Mouse (Mus musculus): Measurements from ENCODE around the gene Gcnt7.

Gene Gcnt7

DNA sequence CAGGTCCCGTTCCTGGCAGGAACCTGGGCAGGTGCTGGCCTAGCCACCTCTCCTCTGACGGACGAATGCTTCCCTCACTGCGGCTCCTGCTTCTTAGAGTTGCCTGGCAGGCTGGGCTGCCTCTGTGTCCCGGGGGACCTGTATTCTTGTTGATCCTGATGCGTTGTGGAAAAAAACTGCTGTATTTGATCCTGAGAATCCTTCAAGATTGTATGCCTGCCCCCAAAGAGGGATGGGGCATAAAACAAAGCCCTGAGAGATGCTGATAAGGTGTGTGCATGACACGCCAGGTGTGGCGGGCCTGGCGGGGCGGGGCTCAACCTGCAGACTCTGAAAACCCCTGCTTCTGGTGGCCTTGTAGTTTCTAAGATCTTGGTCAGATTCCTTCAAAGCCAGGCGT is at the start of gene Gcnt7:
Gene Gcnt7, minus strand, starts transcription at position 101 of the 400 bp plus-strand sequence.
- in situ Hi-C loops (cut with MseI, MboI), result no loop called here

DNA sequence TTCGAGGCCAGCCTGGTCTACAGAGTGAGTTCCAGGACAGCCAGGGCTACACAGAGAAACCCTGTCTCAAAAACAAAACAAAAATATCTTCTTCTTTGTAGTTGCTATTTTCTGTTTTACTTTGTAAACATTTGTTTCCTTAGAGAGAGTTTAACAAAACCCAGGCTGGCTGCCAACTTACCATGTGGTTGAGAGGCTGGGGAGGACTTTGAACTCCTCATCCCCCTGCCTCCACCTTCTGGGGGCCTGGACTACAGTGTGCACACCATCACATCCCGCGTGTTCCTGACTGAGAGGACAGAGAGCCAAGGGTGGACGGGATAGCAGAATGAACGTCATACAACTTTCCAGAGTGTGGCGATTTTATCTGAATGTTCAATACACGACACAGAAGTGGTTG is 47.7 kb upstream of the Gcnt7 start:
- in situ Hi-C loops (cut with MseI, MboI), result no loop called here

DNA sequence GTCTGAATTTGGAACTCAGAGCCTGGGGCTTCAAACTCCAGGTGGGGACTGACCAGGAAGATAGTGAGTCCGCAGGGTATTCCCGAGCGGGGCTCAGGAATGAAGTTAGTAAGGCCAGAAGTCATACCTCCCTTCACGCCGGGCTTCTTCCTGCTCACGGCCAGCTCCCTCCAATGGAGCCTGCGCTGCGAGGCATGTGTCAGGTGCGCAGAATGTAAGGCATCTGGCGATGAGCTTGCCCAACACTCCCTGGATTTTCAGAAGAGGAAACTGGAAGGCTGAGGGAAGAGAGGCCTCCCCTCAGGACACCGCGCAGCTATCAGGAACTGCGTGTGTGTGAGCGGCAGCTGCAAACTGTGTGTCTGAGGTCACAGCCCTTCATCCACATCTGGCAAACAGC is 43.8 kb upstream of the Gcnt7 start:
- in situ Hi-C loops (cut with MseI, MboI), result no loop called here

DNA sequence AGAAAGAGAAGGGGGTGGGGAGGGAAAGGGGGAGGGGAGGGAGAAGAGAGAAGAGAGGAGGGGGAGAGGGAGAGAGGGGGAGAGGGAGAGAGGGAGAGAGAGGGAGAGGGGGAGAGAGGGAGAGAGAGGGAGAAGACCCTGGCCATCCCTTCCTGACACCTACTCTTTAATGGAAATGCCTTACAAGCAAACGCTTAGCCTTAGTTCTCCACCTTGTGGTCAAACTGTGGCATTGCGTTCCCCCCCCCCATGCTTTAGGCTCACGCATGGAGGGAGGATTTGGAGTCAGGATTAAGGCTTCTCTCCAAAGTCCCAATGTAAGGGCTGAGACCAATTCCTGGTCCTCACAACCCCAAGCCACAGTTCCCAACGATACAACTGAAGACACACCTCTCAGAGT is 42.9 kb upstream of the Gcnt7 start:
- in situ Hi-C loops (cut with MseI, MboI), result no loop called here

DNA sequence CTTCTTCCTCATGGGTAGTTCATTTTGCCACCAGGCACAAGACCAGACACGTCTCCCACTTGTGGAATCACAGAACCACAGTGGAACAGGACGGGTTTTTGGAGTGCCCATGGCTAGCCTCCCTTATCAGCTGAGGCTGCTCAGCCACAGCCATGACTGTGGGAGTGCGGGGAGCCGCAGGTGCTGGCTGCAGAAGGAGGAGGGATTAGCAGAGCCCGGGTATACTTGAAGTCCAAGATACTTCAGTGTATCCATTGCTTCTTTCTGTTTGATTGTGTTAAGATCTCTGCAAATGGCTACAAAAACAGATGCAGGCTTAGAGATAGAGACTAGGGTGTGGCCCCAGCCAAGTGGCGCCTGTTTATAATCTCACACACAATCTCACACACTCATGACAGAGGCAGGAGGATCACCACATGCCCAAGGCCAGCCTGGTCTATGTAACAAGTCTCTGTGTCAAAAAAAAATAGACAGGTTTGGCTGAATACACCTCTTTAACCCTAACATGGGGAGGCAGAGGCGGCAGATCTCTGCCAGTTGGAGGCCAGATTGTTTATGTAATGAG is 42.4 kb upstream of the Gcnt7 start:
- in situ Hi-C loops (cut with MseI, MboI), result no loop called here

DNA sequence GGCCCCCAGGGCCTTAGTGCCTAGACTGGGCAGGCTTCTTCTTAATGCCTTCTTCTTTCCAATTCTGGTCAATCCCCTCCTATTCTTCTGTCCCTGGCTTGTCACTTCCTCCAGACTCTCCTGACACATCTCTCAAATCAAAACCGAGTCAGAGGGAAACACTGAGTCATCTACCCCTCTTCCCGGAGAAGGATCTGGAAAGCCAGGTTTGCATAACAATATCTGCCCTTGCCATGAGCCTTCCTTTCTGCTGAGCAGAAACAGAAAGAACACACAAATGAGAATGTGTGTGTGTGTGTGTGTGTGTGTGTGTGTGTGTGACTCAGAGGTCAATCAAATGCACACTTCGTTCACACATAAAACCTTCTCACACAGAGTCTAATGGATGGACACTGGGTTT is 40.4 kb upstream of the Gcnt7 start:
- in situ Hi-C loops (cut with MseI, MboI), result no loop called here

DNA sequence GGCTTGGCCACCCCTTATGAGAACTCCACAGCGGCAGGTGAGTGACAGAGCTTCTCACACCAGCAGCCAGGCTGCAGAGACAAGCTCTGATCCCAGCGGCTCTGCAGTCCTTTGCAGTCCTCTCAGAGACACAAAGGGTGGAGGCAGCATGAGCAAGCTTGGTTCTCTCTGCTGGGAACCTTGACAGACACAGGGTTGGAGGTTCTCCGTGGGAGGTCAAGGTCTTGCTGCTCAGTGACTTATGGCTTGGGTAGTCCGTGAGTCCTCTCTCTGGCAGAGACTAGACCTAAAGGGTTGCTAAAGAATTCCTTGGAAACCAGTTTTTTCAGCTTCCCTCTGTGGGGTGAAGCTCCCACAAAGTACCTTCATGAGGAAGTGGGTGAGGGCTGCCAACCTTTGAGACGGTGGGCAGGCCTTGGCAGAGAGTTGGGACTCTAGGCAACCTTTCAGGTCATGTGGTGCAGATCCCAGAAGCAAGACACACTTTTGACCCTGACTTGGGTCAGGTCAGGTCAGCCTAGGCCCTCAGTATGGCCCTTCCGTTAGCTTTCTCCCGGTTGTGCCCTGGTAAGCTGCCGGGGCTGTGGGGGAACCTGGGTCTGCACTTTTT is 38.4 kb upstream of the Gcnt7 start:
- in situ Hi-C loops (cut with MseI, MboI), result no loop called here

DNA sequence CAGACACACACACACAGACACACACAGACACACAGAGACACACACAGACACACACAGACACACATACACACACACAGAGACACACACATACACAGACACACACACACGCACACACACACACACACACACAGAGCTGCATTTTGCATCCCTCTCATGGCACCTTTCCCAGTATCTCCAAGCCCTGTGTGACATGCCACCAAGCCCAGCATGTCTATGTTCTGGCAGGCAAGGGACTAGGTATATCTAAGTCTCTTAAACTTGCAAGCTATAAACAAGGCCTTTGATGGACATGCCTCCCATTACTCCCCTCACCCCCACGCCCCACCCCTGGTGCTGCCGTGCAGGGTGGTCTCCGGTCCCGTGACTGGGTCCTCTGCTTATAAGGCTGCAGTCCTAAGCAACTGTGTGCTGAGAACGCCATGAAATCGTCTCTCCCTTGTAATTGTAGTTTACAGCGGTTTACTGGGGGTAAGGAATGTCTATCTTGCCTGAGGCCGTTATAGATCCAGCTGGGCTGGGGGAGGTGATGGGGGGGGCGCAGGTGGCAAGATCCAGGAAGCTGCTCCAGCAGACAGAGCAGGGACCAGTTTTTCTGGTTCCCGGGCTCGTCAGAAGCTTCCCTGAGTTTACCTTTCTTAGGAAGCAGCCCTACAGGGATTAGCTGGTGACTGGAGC is 26.4 kb upstream of the Gcnt7 start:
- in situ Hi-C loops (cut with MseI, MboI), result no loop called here

DNA sequence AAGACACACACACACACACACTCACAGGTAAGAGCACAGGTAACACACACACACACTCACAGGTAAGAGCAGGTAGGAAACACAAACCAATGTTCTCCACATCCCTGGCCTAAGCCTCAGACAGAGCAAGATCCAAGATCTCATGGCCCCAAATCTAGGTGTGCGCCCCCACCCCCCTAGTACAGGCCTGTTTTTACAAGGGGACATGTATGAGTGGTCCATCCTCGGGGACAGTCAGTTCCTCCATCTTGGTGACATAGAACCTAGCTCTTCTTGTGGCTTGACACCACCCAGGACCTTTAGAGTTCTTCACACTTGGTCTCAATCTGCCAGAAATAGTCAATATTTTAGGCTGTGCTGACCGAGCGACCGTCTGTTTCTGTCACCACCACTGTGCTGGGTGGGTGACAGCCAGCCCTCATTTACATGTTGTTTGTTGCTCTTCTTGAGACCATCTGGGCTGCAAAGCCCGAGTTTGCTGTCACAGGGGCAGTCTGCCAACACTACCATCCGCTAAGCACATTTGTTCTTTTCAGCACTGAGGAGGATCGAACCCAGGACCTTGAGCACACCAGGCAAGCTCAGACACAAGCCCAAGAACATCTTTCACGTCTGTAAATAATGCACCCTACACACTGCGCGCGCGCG is 25.5 kb upstream of the Gcnt7 start:
- in situ Hi-C loops (cut with MseI, MboI), result no loop called here

DNA sequence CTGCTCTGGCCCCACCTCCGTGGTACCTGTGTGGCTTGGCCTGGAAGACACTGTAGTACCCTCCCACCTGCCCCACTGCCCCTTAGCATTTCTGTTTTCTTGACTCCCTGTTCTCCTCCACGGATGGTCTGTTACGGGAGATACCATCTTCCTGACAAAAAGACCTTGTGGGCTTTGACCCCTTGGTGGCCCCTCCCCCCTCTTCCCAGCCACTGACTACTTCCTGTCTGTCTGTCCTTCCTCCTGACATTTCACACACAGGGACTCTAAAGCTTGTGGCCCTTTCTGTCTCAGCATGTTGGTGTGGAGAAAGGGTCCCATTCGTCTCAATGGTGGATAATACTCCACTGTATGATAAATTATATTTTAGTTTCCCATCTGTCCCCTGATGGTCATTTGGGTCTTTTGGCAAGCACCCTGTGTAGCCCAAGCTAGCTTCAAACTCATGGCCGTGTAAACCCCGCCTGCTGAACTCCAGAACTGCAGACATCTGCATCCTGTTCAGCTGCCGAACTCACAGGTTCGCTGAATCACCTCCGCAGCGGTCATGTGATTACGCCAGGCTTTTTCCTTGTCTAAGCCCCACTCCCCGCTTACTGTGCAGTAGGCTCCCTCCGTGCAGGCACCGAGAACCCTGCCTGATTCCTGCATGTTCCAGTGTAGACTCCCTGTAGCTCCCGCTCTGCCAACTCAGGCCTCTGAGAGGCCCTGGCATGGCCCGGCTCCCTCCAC is 23.4 kb upstream of the Gcnt7 start:
- in situ Hi-C loops (cut with MseI, MboI), result no loop called here

DNA sequence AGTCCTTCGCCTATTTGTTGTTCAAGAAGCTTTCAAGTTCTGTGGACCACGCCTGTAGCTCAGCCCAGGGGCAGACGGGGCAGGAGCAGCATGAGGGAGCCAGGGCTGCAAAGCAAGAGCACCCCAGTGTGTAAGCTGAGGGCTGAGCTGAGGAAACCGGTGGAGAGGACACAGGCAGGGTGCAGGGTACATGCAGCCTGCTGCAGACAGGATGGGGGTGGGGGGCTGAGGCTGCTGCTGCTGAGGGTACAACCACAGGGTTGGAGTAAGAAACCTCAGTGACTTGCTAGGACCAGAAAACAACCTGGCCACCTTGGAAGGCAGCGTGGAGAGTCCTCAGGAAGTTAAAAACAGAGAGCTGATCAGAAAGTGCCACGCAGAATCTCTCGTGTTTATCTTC is 21.9 kb upstream of the Gcnt7 start:
- in situ Hi-C loops (cut with MseI, MboI), result no loop called here

DNA sequence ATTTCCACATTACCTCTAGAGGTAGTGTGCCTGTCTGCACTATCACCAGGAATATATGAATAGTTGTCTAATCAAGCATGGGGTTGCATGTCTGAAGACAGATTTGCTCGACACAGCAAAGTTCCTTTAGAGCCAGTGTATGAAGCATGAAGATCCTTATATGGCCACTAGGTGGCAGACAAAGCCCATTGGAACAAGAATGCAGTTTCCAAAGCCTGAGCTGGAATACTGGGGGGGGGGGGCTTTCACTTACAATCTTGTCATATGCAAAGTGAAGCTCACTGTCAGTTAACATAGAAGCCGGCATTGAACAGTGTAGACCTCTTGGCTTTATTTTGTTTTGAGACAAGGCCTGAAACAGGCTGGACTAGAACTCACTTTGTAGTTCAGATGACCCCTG is 19.5 kb upstream of the Gcnt7 start:
- in situ Hi-C loops (cut with MseI, MboI), result loop anchor here (5.0 to 10.0 kb wide), 3 partner anchors 64 to 299 kb away; no protein-coding TSS in a partner anchor

DNA sequence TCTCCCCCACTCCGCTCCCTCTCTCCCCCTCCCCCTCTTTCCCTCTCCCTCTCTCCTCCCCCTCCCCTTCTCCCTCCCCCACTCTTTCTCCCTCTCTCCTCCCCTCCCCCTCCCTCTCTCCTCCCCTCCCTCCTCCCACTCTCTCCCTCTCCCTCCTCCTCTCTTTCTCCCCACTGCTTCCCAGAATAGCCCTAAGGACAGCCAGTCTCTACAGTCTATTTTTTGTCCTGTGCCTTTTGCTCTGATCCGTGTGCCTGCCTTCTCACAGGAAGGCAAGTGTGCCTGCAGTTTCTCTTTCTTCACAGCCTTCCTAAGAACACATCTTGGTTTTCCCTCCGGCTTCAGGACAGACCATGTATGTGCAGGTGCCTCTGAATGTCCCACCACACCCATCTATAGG is 19.0 kb upstream of the Gcnt7 start:
- in situ Hi-C loops (cut with MseI, MboI), result loop anchor here (5.0 to 10.0 kb wide), 3 partner anchors 65 to 300 kb away; no protein-coding TSS in a partner anchor

DNA sequence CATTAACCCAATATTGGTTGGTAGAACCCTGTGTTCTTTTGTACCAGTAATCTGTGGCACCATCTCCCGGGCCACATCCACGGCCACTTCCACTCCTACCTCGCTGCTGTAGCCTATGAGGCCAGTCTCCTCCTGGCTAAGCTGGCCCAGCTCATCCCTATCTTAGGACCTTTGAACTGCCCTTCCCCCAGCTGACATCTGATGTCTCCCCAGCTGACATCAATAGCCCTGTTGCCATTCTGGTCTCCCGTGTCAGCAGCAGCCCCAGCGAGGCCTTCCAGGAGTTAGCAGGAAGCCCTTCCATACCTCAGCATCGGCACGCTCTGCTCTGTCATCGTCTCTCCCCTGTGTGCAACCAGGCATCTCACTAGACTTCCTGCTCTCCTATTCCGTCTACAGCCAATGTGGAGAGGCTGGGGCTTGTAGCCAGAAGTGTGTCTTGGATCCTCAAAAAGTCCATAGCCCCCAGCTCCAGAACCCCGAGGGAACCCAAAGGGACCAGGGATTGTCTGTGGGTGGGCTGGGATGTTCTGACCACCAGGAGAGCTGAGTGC is 18.4 kb upstream of the Gcnt7 start:
- in situ Hi-C loops (cut with MseI, MboI), result loop anchor here (5.0 to 10.0 kb wide), 3 partner anchors 66 to 301 kb away; no protein-coding TSS in a partner anchor

DNA sequence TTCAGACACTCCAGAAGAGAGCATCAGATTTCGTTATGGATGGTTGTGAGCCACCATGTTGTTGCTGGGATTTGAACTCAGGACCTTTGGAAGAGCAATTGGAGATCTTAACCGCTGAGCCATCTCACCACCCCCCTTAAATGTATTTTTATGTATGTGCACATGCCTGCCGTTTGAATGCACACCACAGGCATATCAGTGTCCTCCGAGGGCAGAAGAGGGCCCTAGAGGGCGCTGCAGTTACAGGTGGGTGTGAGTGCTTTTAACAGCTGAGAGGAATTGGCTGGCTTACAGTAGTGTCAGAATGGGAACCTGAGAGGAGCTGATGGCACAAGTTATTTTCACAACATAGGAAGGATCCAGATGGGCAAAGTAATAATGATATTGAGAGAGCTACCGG is 16.6 kb upstream of the Gcnt7 start:
- in situ Hi-C loops (cut with MseI, MboI), result loop anchor here (5.0 to 10.0 kb wide), 3 partner anchors 67 to 302 kb away; no protein-coding TSS in a partner anchor

DNA sequence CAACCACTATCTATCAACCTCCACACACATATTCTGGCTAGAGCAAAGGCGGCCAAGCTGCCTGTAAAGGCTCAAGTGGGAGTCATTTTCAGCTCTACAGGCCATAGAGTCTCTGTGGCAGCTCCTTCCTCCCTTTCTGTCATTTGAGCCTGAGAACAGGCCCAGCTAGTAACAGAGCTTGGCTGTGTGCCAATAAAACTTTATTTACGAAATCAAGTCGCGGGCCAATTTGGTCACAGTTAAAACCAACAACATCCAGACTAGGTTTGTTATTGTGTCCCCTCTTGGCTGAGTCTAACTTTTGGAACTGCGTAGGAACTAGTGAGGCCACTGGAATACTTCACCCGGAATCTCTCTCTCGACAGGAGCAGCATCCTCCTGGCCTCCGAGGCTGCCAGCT is 15.2 kb upstream of the Gcnt7 start:
- in situ Hi-C loops (cut with MseI, MboI), result loop anchor here in 1 of 2 experiments (10.0 kb wide), 1 partner anchor 301 kb away; no protein-coding TSS in a partner anchor

DNA sequence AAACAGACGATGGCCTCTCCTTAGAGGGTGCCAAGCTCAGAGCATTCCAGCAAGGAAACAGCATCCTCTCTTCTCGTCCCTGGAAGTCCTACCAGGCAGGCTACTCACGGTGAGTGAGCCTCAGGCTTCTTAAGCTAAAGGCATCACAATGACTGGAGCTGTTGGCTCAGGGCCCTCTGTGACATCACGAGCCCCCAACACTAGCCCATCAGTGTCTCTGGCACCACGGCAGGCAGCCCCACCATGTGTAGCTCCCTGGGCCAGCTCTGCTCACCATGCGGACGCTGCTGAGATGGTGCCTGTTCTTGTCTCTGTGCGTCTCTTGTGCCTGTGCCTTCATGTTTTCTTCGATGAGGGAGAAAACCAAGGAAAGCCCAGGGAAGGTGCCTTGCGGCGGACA is 13.9 kb upstream of the Gcnt7 start, which contains the start of gene Fam209:
Gene Fam209, plus strand, starts transcription at position 203 of the 400 bp plus-strand sequence.
- in situ Hi-C loops (cut with MseI, MboI), result loop anchor here in 1 of 2 experiments (10.0 kb wide), 1 partner anchor 302 kb away; no protein-coding TSS in a partner anchor

DNA sequence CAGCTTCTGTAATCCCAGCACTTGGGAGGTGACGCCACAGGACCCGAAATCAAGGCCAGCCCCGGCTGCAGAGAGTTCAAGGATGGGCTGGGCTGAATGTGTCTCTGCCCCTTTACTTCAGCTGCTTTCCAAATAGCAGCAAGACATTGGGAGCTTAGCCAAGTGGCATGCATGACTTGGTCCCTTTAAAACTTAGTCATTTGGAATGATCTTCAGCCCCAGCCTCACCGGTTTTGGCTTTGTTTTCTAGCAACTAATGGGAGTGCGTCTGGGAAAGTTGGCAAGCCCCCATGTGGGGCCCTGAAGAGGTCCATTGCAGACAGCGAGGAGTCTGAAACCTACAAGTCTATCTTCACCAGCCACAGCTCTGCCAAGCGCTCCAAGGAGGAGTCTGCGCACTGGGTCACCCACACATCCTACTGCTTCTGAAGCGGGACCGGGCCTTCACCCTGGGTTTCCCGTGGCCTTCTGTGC is 10.0 kb upstream of the Gcnt7 start:
- in situ Hi-C loops (cut with MseI, MboI), result no loop called here

DNA sequence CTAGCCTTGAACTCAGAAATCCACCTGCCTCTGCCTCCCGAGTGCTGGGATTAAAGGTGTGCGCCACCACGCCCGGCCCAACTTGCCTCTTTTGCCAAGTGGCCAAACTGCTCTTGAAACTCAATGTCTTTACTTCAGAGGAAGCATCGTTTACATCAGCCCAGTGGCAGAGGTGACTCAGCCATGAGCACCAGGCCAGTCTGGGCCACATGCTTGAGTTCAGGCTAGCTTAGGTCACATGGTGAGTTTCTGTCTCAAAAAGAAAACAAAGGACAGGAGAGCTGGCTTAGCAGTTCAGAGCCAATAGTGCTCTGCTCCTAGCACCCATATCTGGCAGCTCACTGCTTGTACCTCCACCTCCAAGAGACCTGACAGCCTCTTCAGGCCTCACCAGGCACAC is 8.8 kb upstream of the Gcnt7 start:
- in situ Hi-C loops (cut with MseI, MboI), result no loop called here

DNA sequence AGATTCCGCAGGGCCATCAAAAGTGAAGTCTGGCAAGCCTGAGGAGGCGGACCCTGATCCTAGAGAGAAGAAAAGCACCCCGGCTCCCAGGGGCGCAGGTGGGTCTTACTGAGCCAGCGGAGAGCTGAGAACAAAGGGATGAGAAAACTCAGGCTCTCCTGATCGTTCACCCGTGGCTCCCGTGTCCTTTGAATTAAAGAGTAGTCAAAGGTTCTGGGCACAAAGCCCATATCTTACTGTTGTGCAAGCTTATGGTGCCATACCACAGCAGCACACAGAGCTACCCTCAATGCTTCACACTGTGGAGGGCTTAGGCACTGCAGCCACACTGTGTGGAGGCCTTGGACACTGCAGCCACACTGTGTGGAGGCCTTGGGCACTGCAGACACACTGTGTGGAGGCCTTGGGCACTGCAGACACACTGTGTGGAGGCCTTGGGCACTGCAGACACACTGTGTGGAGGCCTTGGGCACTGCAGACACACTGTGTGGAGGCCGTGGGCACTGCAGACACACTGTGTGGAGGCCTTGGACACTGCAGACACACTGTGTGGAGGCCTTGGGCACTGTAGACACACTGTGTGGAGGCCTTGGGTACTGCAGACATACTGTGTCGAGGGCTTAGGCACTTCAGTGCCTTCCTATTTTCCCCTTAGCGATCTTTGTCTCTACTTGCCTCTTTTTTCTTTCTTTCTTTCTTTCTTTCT is 8.2 kb upstream of the Gcnt7 start:
- in situ Hi-C loops (cut with MseI, MboI), result no loop called here
